Comparison of ENCODE assay signal across 9 mouse cellular contexts in genomic region chr12:80023107-80024078, GRCm38 (mm10).
DNase-seq lines count a peak whose midpoint lies in the region; ATAC-seq lines count a peak whose summit lies in the region.
"Had no signal": no experiment of that assay in that cellular context is flagged by ENCODE, and none has a peak within 500 bp of the region (broad histone marks: within the 10 kb centered on the region; RNA-seq: fewer than 3 reads in every experiment).

No protein-coding gene starts in this region.

- no peaks in the 10 kb centered on the region for H3K27me3 ChIP-seq in lung, embryonic 16.5 days (ENCODE audit: control insufficient read depth, insufficient read depth, low read depth, low read length)
- H3K27me3 ChIP-seq in heart, embryonic 13.5 days (replicated peaks), result no peaks in the 10 kb centered on the region
- no peaks in the 10 kb centered on the region for H3K27me3 ChIP-seq in limb, embryonic 11.5 days (ENCODE audit: control insufficient read depth, insufficient read depth, low read length)
- H3K27me3 ChIP-seq in stomach, embryonic 15.5 days (replicated peaks), result no peaks in the 10 kb centered on the region

- peak; percentile 51; the same call in 1 of the 2 replicates for ATAC-seq in lung, embryonic 16.5 days (ENCODE audit: low read depth)
- no peak for ATAC-seq in heart, embryonic 13.5 days (ENCODE audit: extremely low read depth, insufficient number of reproducible peaks, low FRiP score, low TSS enrichment)
- peak; percentile 28; the same call in 1 of the 2 replicates for ATAC-seq in limb, embryonic 11.5 days (ENCODE audit: insufficient number of reproducible peaks, low FRiP score, low TSS enrichment, low read depth)
- no peak for ATAC-seq in stomach, embryonic 15.5 days (ENCODE audit: insufficient read depth, low FRiP score, low read depth)

- peaks cover 29% of the 10 kb centered on the region for H3K4me1 ChIP-seq in lung, embryonic 16.5 days (replicated peaks; ENCODE audit: control insufficient read depth, insufficient read depth, low read length)
- peaks cover 44% of the 10 kb centered on the region for H3K4me1 ChIP-seq in heart, embryonic 13.5 days
- H3K4me1 ChIP-seq in limb, embryonic 11.5 days (ENCODE audit: control insufficient read depth, insufficient read depth, low read length), result peaks cover 35% of the 10 kb centered on the region
- H3K4me1 ChIP-seq in stomach, embryonic 15.5 days, result peaks cover 28% of the 10 kb centered on the region

- peaks cover 2% of the 10 kb centered on the region; the same call in 1 of the 2 replicates for H3K9me3 ChIP-seq in lung, embryonic 16.5 days (ENCODE audit: control insufficient read depth, low read length)
- H3K9me3 ChIP-seq in heart, embryonic 13.5 days, result peaks cover 5% of the 10 kb centered on the region; the same call in 1 of the 2 replicates
- H3K9me3 ChIP-seq in limb, embryonic 11.5 days (ENCODE audit: control insufficient read depth, low read length), result no peaks in the 10 kb centered on the region
- H3K9me3 ChIP-seq in stomach, embryonic 15.5 days, result no peaks in the 10 kb centered on the region

- peak overlapping the region; percentile 18 for H3K4me2 ChIP-seq in lung, embryonic 16.5 days (ENCODE audit: low read depth, low read length)
- H3K4me2 ChIP-seq in heart, embryonic 13.5 days, result peak overlapping the region; percentile 42
- peak overlapping the region; percentile 34 for H3K4me2 ChIP-seq in limb, embryonic 11.5 days (ENCODE audit: low read depth, severe bottlenecking)
- peak overlapping the region; percentile 10; the same call in 1 of the 2 replicates for H3K4me2 ChIP-seq in stomach, embryonic 15.5 days

- H3K36me3 ChIP-seq in lung, embryonic 16.5 days (ENCODE audit: control insufficient read depth, insufficient read depth, low read length), result no peaks in the 10 kb centered on the region
- no peaks in the 10 kb centered on the region for H3K36me3 ChIP-seq in heart, embryonic 13.5 days
- H3K36me3 ChIP-seq in limb, embryonic 11.5 days (ENCODE audit: control insufficient read depth, insufficient read depth, low read length), result no peaks in the 10 kb centered on the region
- no peaks in the 10 kb centered on the region for H3K36me3 ChIP-seq in stomach, embryonic 15.5 days

- WGBS in lung, embryonic 16.5 days, result 29% methylated on average over 18 of the region's 18 CpGs
- WGBS in heart, embryonic 13.5 days, result 29% methylated on average over 18 of the region's 18 CpGs
- WGBS in limb, embryonic 11.5 days, result 4% methylated on average over 18 of the region's 18 CpGs
- WGBS in stomach, embryonic 15.5 days, result 26% methylated on average over 16 of the region's 18 CpGs

- peak overlapping the region; percentile 9; the same call in 1 of the 2 replicates for H3K27ac ChIP-seq in lung, embryonic 16.5 days (ENCODE audit: low read length)
- peak overlapping the region; percentile 48 for H3K27ac ChIP-seq in heart, embryonic 13.5 days (replicated peaks)
- peak overlapping the region; percentile 96 for H3K27ac ChIP-seq in limb, embryonic 11.5 days (replicated peaks; ENCODE audit: low read depth, low read length)
- peak overlapping the region; percentile 55; the same call in 1 of the 2 replicates for H3K27ac ChIP-seq in stomach, embryonic 15.5 days

- no peak for DNase-seq in lung, postnatal 25 days (ENCODE audit: low spot score)
- DNase-seq in limb, embryonic 11.5 days (ENCODE audit: low spot score), result peak; percentile 70
- DNase-seq in right cerebral cortex, adult 18-20 months, result no peak
- DNase-seq in Muller cell, postnatal 12 days (ENCODE audit: inconsistent ontology term), result no peak
- DNase-seq in lung, postnatal 4 days, result no peak
- DNase-seq: gastrocnemius, postnatal 36 days had no signal

- no peak overlapping the region for H3K4me3 ChIP-seq in lung, embryonic 16.5 days (ENCODE audit: low read length)
- no peak overlapping the region for H3K4me3 ChIP-seq in heart, embryonic 13.5 days
- H3K4me3 ChIP-seq in limb, embryonic 11.5 days (ENCODE audit: low read depth, low read length), result 0 out of 2 replicates have a peak overlapping the region, but pooled peaks have one; percentile 1
- H3K4me3 ChIP-seq in stomach, embryonic 15.5 days (replicated peaks), result no peak overlapping the region

- peak overlapping the region; percentile 30 for H3K9ac ChIP-seq in lung, embryonic 16.5 days (ENCODE audit: low read length)
- peak overlapping the region; percentile 66 for H3K9ac ChIP-seq in heart, embryonic 13.5 days
- peak overlapping the region; percentile 55 for H3K9ac ChIP-seq in limb, embryonic 11.5 days (ENCODE audit: low read length)
- no peak overlapping the region for H3K9ac ChIP-seq in stomach, embryonic 15.5 days

Comparison
In these comparisons a context has a peak if more than half of its experiments do, and no peak if none do; other contexts are left out.
1. ATAC-seq: peak in lung, embryonic 16.5 days (single experiment) and limb, embryonic 11.5 days (single experiment); none in heart, embryonic 13.5 days (single experiment) and stomach, embryonic 15.5 days (single experiment).
2. H3K27ac ChIP-seq: peak in every context shown above with its lines; median percentile 96 in limb, embryonic 11.5 days; 55 in stomach, embryonic 15.5 days; 48 in heart, embryonic 13.5 days; 9 in lung, embryonic 16.5 days.
3. Peak in every context shown above with its lines, with median percentiles within 50 percentile points of each other: H3K4me2 ChIP-seq.